Mouse (Mus musculus) natural killer cell, adult 2 months (primary cell): Measurements from ENCODE around the gene Jpt1.
A peak's percentile ranks its signal among the peaks of the same experiment; 100 is the strongest.
"Not testable (repeated sequence)": the region's sequence is repeated elsewhere in the genome, so short reads cannot be mapped to it uniquely, and the experiment has no call there.

ENCODE experiments used
- DNase-seq, 2 experiments: peaks; one replicate each; pipeline ENCODE4 v3.0.0; 2022; ENCODE audit warnings: low spot score in 2 of 2

Jpt1 gene

DNA sequence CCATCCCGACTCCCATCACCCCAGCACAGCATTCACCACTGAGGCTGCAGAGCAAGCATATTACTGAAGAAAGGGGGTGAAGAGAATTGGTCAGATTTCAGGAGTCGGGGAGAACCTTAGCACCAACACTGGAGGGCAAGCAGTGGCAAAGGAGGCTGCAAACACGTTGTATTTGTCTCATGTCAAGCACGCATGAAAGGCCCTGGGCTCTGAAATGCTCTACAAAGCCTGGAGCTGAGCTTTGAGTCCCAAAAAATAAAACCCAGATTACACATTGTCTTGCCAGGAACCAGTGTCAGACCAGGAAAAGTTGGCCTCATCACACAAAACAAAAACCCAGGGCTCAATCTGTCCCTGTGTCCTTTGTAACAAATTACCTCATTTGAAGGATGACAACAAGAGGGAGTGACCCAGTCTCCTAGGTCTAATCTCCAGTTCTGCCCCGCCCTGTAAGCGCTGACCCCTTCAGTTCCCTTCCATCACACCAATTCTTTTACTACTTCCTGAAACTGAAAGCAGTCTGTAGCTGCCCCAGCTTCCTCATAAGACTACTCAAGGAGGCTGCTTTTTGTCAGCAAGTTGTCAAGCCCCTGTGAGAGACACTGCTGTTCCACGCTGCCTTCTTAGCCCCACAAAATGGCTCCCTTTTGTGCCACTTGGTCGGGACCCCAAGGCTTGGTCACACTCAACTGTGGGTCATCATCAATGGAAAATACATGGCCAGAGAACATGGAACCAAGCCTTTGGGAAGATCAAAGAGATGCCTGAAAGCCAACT lies 1.6 kb downstream of the Jpt1 start:
- DNase-seq = peak; percentile 67 to 68

DNA sequence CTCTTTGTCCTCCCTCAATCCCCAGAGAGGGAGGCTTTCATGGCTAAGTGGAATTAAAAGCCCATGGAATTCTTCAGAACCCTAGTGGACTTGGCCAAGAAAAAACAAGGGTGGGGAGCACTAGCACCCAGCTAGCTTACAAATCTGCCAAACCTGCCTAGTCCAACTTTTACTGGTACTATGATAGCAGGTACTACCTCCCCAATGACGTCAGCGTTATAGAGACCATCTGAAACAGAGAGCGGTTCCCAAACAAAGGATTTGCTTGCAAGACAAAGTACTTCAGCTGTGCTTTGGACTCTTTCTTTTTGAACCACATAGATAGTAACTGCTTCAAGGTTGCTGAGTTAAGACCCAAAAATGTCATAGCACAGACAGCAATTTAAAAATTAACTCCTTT lies 2.2 kb downstream of the Jpt1 start:
- DNase-seq = no peak

DNA sequence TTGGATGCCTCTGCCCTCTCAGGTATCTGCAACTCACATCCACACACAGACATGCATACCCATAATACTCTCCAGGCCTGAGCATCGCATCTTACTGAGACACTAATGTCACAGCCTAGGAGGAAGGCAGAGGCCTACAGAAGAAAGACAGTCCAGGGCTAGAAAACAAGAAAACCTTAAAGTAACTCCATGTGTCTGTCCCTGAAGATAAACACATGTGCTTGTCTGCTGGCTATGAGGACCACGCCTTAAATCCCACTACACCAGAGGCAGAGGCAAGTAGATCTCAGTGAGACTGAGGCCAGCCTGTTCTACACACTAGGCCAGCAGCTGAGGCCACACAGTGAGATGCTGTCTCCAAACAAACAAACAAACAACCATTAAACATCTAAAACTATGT lies 3.1 kb downstream of the Jpt1 start:
- no peak for DNase-seq

DNA sequence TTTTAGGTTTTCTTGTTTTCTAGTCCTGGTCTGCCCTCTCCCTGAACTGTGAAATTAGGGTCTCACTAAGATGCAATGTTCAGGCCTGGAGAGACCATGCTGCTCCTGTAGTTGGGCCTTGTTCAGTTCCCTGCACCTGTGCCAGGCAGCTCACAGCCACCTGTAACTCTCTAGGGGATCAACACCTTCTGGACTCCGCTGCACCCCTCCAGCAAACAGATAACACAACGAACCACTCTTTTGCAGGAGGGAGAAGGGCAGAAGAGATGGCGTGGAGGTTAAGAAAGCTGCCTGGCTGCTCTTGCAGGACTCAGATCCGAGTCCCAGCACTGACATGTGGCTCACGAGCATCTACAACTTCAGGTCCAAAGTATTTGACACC lies 3.7 kb downstream of the Jpt1 start:
- DNase-seq = no peak

DNA sequence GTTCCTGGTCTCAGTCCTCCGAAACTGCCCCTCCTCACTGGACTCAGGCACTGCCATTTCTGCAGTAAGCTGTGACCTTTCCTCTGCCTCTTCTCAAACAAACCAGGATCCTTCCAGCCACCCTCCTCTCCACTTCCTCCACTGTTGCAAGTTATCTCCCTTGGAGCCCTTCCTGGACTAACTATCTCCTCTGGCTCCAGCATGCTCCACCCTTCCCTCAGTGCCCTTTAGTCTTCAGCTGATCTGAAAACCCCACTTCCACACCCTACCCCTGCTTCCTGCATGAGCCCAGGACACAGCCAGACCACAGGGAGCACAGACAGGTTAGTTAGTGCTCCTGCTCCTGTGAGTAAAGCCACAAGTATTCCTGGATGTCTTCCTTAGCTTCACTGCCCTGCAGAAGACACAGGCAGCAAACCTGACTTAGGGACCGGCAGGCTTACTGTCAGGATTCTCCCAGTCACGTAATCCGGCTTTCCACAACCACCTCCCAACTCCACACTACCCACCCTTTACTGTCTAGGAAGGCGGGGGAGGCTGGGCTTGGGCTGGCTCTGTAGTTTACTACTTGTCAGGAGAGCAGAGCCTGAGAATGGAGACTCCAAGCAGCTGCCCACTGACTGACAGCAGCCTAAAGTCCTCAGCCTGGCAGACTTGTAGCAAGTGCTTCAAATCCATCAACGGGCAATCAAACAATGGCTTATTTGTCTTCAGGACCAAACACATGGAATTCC lies 4.2 kb downstream of the Jpt1 start:
- no peak for DNase-seq

DNA sequence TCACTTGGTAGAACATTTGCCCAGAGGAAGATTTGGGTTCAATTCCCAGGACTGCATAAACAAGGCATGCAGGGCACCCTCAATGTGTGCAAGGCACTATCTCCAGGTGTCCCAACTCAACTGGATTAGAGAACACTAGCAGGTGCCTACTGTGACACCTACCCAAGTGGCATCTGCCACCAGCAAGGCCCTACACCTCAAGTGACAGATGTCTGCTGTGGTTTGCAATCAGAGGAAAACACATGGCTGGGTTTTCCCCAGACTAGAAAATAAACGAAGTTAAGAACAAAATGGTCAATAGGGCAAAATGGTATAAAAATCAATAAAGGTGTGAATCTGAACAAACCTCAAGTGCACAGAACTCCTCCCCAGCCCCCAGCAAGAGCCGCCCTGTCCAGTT lies 6.1 kb downstream of the Jpt1 start:
- DNase-seq = peak; percentile 54 to 68

DNA sequence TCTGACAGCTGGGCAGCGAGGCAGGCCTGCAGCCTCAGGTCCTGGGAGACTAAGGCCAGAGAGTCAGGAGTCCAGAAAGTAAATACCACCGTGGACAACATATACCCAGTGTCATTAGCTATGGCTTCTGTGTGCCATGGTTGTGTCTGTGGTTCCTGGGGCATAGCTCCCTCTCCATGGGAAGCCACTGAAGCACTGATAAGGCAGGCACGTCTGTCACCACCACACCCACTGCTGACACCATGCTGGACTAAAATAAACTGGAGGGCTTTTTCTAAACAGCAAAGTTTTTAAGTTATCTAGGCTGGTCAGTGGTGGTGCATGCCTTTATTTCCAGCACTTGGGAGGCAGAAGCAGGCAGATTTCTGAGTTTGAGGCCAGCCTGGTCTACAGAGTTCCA lies 7.6 kb downstream of the Jpt1 start:
- DNase-seq = no peak

DNA sequence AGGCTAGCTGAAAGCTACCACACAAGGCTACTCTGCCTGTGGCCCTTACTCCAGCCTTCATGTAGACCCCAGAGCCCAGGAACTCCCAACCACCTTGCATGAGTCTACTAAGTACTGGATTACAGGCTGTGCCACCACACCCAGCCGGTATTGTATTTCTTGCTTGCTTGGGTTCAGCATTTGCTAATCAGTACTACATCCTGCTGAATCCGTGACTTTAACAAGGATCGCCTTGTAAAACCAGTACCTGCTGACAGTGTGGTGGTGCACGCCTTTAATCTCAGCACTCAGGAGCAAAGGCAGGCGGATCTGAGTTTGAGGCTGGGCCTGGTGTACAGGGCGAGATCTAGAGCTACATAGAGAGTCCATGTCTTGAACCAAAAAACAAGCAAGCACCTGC lies 11.6 kb downstream of the Jpt1 start:
- DNase-seq = no peak

DNA sequence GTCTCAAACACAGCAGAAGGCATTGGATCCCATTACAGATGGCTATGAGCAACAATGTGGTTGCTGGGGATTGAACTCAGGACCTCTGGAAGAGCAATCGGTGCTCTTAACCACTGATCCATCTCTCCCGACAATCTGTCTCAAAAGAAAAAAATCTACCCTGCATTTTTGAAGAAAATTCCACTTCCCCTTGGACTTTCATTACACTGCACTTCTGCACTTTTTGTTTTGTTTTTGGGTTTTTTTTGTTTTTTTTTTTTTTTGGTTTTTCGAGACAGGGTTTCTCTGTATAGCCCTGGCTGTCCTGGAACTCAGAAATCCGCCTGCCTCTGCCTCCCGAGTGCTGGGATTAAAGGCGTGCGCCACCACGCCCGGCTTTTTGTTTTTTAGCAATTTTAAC lies 17.6 kb downstream of the Jpt1 start:
- not testable (repeated sequence) for DNase-seq

DNA sequence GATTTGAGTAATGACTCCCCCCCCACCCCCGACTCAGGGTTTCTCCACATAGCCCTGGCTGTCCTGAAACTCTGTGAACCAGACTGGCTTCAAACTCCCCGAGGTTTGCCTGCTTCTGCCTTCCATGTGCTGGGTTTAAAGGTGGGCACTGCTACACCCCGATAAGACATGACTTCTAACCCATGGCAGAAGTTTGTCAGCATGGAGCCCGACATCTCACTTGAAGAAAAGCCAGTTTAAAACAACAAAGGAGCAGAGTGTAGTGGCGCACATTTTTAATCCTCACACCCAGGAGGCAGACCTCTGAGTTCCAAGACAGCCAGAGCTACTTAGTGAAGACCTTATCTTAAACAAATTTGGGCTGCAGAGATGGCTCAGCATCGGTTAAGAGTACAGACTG lies 21.8 kb downstream of the Jpt1 start:
- no peak for DNase-seq

DNA sequence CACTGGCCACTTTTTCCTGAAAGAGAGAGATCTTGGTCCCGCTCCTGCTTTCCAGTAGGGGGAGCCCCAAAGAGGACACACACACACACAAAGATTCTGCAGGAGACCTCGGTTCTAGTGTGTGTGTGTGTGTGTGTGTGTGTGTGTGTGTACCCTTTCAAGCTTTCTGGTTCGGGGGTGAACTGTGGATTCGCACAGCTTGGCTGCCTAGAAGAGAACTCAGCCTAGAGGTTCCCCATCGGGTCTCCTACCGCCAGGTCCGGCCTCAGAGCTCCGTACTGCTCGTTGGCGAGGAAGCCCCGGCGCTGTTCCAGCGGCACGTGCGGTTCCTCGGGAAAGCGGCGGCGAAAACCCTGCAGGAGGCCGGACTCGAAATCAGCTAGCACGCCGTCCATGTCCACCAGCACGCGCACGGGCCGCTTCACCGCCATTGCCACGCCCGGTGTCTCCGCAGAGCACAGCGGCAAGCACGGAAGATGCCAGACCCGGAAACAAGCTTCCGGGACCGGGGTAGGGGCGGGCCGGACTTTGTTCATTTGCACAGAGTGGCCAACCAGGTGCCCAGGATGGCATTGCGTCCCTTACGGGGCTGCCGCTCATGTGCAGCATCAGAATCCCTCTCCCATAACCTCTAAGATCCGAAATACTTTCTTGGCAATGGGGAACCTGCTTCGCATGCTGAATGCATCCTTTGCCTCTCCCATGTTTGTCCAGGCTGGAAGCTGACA lies 22.7 kb downstream of the Jpt1 start, which contains the start of gene Nt5c:
Gene Nt5c (minus strand): TSS at position 507 of the 728 bp plus-strand sequence.
- DNase-seq = peak; percentile 80 to 83

DNA sequence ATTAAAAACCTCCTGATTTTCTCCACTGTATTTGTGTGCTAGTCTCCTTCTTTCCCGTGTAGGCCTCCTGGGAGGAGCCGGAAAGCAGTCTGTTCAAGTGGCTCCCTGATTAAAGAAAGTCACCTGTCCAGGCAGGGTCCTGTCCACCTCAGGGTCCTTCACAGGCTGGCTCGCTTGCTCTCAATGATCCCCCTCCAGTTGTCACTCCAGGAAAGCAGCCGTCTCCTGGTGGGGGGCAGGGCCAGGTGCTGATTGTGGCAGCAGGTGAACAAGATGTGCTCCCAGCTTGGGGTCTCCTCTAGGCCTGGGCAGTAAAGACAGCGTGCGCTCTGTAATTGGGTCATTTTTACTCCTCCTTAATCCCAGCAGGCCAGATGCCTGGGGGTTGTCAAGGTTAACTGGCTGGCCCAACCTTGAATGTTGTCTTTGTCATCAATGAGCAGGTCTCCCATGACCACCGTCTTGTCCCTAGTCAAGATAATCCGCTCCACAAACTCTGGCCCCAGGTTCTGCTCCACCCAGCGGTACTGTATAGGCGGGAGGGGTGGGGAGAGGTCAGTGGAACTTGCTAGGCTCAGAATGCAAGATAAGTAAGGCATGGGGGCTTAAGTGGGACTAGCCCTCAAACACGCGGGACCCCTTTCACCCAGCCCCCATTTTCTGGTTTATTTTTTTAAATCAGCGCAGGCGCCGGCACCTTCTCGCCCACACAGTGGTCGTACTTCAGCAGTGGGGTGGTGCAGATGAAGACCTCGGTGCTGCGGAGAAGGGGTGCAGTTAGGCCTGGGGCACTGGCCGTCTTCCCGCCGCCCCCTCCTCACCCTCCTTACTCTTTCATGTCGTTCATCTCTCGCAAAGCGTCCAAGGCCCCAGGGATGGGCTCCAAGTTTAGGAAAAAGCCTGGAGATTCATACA lies 23.5 kb downstream of the Jpt1 start:
- DNase-seq = no peak

DNA sequence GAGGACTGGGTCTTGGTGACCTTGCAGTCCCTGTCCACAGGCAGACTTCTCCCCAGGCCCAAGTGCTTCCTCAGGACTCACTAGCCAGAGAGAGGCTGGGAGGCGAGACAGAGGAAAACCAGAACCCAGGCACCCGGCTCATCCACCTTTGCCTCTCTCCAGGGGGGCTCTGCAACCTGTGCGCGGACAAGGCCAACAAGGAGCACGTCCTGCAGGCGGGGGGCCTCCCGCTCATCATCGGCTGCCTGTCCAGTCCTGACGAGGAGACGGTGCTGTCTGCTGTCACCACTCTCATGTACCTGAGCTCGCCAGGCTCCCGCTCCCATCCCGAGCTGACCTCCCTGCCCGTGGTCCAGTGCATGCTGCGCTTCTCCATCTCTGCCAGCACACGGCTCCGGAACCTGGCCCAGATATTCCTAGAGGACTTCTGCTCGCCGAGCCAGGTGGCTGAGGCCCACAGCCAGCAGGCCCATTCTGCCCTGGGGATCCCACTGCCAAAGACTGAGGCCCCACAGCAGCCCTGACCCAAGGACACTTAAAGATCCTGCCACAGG lies 25.6 kb downstream of the Jpt1 start:
- no peak for DNase-seq

DNA sequence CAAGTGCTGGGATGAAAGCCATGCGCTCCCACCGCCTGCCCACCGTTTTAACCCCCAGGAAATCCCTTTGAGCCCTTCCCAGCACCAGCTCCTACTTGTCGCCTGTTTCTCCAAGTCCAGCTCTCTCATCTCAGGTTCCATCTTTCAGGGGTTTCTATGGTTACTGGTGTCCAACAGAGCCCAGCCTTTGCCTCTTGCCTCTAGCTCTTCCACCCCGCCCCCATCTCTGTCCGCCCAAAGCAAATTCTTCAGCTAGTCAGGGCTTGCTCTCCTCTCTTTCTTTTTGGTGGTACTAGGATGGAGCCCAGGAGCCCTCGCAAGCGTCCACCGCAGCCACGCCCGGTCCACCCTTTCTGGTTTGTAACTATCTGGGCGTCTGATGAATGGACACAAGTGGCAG lies 29.0 kb downstream of the Jpt1 start:
- no peak for DNase-seq

DNA sequence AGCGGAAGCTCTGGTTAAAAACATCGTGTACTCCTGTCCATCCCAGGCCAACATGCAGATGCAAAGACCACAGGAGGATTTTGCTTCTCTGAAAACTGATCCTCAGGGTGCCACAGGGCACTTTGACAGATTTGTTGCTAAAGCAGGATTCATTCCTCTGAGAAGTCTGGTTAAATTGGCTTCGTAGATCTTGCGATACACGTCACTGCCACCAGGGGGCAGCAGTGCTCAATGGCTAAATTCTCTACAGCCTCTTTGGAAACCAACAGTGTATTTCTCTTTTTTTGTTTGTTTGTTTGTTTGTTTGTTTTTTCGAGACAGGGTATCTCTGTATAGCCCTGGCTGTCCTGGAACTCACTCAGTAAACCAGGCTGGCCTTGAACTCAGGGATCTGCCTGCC lies 30.5 kb downstream of the Jpt1 start:
- peak; percentile 73 to 81 for DNase-seq

DNA sequence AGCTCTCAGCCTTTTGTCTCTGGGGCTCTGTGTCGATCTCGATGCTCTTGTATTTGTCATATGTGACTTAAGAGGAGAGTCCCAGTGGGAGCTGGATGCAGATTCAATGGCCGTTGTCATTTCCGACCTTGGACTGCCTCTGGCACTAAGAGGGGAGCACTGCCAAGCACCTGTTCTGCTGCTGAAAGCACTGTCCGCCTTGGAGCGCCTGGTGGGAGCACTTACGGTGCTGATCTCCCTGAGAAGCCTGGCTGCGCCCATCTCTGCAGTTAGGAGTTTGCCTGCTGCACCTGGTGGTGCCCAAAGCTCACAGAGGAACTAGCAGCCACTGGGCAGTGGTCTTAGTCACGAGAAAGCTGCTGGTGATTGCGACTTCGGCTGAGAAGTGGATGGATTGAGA lies 30.9 kb downstream of the Jpt1 start:
- no peak for DNase-seq

DNA sequence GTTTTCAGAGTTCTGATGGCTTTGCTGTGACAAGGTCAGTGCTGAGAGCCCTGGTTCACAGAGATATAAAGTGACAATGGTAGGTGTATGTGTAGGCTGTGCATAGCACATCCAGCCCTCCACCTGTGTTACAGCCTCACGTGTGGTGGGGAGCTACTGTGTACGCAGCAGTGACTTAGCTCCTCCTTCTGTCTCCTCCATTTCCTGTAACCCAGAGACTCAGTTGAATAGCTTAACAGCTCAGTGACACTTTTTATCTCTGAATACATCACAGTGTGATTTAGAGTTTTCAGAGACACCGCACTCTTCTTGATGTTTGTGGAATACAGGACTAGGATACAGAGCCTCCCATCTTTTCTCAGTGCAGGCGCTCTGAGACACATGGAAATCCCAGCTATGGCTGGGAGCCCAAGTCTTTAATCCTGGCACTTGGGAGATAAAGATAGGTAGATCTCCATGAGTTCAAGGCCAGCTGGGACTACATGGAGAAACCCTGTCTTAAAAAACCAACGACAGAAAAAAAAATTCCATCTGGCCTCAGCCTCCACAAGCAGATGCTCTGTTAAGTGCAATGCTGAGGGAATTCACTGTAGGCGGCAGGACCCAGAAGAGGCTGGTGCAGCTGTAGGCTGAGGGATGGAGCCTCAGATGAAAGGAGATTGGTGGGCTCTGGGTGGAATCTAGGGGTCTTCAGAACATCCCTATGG lies 32.5 kb downstream of the Jpt1 start:
- DNase-seq = peak in 1 of 2 experiments; percentile 32

DNA sequence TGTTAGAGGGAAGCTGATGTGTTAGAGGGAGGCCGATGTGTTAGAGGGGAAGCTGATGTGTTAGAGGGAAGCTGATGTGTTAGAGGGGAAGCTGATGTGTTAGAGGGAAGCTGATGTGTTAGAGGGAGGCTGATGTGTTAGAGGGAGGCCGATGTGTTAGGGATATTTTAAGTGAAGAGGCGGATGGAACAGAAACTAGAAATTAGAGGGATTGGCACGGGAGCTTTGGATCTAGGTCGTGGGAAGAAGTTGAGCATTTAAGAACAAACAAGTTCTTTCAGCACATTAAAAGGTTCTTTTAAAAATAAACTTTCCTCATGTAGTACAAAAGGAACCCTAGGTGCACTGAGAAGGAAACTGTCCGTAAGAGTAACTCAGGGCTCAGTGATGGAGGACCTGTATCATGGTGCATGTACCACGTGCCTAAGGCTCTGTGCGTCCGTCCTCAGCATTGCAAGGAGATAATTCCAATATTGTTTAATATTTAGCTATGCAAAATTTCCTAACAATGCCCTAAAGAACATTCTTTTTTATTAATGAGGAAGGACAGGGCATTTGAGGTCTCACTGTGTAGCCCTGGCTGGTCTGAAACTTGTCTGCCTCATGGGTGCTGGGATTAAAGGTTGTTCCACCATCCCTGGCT lies 35.8 kb downstream of the Jpt1 start:
- DNase-seq = peak in 1 of 2 experiments; percentile 23

DNA sequence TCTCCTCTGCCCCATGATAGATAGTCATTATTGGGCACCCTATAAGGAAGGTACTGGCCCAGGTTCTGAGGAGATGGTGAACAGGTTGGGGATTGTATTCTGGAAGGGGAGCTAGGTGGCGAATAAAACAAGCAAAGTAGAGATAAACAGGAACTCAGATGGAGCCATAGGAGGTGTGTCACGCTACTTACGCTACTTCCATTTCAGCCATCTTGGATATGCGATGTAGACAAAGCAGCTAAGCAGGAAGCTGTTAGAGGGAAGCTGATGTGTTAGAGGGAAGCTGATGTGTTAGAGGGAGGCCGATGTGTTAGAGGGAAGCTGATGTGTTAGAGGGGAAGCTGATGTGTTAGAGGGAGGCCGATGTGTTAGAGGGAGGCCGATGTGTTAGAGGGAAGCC lies 36.8 kb downstream of the Jpt1 start:
- DNase-seq = peak in 1 of 2 experiments; percentile 56

DNA sequence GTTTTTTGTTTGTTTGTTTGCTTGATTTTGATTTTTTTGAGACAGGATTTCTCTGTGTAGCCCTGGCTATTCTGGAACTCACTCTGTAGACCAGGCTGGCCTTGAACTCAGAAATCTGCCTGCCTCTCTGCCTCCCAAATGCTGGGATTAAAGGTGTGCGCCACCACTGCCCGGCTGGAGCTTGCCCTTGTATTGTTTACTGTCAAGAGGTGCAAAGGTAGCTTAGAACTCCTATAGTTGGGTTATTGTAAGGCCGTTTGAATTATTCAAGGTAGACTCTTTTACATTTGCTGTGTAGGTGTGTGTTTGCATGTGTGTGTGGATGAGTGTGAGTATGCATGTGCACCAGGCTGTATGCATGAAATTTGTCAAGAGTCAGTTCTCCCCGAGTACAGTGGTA lies 37.6 kb downstream of the Jpt1 start:
- DNase-seq = not testable (repeated sequence)
